Mouse (Mus musculus) adrenal gland (tissue): ENCODE results near the gene Tcf3.

Source experiments
- intact Hi-C: fragments of 180-260 bp; cut with DNase I; formaldehyde crosslinking; loops from one replicate; pipeline ENCODE4 v1.15.1; 2025

Tcf3 gene

DNA sequence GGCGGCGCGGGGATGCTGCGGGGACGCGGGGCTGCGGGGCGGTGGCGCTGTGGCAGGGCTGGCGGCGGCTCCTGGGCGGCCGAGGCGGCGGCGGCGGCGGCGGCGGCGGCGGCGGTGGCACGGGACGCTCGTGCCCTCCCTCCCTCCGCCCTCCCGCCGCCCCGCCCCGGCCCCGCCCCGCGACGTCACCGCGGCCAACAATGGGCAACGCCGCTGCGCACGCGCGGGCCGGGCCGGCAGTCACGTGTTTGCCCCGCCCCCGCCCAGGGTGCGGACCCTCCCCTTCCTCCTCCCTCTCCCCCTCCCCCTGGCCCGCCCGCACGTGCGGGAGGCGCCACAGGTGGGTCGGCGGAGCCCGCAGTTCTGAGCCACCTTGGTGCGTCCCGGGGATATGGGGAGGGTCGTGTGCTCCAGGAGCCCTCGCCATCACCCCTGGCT is 45.9 kb downstream of the Tcf3 start, which contains the start of gene Mex3d:
Mex3d (minus strand) TSS at position 138 of the 438 bp plus-strand sequence.
- intact Hi-C loops, result no loop called here

DNA sequence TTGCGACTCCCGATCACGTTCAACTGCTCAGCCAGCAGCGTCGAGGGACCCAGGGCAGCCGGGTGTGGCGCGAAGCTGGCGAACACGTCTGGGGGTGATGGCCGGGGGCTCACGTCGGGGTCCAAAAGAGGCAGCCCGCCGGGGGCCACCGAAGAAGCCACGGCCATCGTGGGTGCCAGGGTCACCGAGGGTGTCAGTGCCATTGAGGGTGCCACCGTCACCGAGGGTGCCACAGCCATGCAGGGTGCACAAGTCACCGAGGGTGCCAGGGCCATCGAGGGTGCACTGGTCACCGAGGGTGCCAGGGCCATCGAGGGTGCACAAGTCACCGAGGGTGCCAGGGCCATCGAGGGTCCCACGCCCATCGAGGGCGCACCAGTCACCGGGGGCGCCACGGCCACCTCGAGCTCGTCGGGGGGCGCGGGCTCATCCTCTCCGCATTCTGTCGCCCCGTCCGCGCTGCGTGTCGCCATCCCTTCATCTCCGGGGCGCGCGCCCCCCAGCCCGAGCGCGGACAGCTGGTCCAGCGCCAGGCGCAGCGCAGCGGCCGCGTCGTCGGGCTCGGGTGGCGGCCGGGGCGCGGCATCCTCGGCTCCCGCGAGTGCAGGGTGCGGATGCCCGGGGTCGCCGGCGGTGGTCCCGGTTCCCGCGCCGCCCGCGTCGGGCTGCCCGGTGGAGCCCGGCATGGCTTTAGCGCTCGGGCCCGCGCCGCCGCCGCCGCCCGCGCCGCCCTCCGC is 46.5 kb downstream of the Tcf3 start:
- intact Hi-C loops, result no loop called here

DNA sequence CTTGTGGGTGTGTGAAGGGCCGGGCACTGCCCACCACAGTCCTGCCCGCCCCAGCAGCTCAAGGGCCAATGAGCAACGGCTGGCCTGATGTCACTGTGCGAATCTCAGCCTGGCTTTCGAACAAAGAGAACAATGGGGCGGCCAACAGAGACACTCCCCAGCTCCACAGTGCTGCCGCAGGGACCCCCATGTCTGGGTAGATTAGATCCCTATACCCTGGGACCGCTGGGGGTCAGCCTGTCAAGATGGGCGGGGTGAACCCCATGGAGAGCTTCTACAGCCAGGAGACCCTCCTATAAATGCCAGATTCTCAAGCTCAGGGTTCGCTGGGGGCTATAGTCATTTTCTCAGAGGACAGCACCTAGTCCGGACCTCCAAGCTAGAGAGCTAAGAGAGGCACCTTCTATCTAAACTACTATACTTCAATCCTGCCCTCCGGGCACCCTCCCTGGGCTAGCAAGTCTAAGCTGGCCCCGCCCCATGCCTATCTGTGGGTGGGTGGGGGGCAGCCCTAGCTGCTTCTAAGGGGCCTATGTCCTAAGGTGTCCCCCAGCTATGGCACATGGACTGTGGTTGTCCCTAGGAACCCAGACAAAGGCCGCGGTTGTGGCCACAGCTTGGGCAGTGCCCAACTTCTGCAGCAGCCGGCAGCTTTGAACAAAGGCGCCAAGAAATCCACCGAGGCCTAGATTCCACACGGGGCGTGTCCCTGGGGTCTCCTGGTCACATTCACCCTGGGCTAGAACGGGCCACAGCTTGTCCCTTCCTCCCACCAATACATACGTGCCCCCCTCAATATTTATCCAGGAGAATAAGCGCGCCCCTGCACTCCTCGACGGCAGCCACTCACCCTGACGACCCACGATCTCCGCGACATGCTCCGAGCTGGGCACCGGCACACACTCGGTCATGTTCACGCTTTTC is 47.4 kb downstream of the Tcf3 start:
- intact Hi-C loops, result no loop called here

DNA sequence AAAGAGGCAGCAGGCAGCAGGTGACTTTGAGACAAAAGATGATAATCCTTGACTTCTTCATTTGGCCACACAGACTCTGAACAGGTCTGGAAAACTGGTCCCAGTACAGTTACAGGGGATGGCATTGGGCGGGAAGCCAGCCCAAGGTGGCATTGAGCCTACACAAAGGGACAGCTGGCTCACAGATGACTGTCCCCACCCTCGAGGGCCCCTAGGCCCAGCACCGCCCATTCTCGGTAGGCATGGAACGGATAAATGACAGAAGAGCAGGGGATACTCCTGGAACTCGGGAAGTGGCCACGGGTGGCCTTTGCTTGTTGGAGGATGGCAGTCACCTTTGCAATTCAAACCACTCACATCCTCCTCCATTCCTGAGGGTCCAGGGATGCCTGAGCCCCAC is 48.1 kb downstream of the Tcf3 start:
- intact Hi-C loops, result no loop called here

DNA sequence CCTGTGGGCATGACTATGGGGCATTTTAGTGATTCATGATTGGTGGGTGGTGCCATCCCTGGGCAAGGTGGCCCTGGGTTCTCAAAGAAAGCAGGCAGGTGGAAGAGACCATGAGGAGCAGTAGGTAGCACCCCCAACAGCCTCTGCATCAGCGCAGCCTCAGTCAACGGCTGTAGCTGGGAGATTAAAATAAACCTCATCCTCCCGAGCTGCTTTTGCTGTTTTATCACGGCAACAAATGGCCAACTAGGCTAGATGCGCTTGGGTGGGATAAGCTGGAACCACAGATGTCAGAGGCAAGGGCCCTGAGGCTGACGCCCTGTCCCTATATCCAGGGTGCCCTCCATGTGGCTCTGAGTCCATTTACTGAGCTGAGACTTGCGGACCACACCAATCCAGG is 48.7 kb downstream of the Tcf3 start:
- intact Hi-C loops, result no loop called here

DNA sequence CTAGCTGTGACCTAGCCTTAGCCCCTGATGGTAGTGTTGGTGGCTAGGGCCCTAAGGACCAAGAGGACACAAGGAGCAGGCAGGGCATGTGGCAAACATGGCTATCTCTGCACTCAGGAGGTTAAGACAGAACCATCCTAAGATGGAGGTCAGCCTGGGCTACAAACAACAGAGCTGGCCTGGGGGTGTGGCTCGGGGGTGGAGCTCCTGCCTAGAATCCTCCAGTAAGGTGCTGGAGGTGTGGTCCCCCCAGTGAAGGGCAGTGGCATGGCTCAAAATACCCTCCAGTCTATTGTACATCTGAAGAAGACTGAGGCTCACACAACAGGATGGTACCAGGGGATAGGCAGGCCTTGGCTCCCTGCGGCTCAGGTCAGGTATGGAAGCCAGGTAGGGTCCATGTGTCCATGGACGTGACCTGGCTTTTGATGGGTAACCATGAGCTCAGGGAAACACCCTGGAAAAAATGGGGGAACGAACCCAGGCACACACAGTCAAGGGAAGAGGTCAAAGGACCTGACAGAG is 49.3 kb downstream of the Tcf3 start:
- intact Hi-C loops, result no loop called here

DNA sequence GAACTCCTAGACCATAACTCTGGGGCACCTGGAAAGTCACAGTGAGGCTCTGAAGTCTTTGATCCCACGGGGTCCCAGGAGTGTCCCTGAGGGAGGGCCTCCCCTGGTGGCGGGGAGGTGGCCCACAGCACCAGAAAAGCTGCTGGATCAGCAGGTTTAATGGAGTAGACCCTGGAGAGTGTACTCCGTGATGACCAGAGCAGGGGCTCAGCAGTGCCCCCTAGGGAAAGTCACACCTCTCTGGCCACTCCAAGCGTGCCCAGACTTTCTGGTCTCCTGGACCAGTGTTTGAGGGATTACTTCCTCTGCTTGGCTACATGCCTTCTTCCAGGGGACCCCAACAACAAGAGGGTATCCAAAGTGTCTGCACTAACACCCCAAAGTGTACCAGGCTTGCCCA is 50.0 kb downstream of the Tcf3 start:
- intact Hi-C loops, result no loop called here

DNA sequence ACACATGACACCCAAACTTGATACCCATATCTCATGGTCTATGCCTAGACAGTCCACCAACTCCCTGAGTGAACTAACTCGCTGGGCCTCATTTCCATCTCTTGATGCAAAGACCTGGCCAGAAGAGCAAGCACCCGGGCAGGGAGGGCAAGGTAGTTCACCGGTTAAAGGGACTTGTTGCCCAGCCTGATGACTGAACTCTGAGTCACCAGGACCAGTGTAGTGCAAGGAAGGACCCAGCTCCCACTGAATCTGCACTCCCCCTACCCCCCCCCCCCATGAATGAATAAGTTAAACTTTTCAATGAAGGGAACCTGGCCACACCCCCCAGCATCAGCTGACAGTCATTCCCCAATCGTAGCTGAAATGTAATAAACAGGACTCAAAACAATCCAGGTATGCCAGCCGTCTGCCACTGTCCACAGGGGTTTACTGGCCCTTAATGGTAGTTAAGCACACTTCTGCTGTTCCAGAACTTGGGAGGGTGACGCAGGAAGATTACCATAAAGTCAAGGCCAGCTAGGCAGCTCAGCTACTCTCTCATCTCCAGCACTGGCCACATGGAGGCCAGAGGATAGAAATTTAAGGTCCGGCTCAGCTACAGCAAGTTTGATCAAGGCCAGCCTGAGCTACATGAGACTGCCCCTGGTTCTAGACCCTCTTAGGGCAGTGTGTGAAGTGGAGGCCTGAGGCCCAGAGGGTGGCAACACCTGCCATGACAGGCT is 50.6 kb downstream of the Tcf3 start:
- intact Hi-C loops, result no loop called here

DNA sequence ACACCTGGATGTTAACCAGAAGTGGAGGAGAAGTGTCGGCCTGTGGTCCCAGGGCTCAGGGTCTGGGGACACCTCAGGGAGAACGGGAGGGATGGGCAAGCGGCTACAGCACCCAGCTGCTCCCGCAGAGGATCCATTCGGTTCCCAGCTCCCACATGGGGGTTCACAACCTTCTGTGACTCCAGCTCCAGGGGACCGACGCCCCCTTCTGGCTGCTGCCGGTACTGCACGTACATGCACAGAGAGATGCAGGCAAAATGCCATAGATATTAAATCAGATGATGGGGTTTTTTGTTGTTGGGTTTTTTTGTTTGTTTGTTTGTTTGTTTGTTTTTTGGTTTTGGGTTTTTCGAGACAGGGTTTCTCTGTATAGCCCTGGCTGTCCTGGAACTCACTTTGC is 55.7 kb downstream of the Tcf3 start:
- intact Hi-C loops, result loop anchor here (5.0 kb wide), 3 partner anchors 55 to 180 kb away; partner anchors contain the start of gene Tcf3

DNA sequence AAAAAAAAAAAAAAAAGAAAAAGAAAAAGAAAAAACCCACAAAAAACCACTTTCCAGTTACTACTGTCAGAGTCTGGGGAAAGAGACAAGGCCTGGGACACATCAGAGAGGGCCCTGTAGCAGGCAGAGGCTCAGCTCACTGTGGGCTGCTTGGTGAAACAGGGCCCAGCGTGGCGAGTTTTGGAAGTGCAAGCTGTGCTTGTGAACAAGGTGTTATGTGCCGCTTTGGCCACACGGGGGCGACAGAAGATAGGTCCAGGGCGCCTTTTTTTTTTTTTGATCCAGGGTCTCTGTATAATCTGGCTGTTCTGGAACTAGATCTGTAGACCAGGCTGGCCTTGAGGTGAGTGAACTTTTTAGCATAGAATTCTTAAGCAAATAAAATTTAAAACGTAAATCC is 57.3 kb downstream of the Tcf3 start:
- intact Hi-C loops, result loop anchor here (5.0 kb wide), 3 partner anchors 56 to 181 kb away; partner anchors contain the start of gene Tcf3

DNA sequence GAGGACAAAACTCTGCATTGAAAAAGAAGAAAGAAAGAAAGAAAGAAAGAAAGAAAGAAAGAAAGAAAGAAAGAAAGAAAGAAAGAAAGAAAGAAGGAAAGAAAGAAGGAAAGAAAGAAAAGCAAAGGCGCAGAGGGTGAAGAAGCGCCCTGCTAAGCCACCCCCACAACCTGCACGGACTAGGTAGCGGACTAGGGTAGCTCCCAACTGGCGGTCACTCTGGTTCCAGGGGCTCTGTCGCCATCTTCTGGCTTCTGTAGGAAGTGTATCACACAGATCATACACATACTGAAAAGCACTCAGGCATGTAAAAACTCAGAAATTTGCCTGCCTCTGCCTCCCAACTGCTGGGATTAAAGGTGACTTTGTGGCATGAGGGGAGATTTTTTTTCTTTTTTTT is 59.4 kb downstream of the Tcf3 start:
- intact Hi-C loops, result loop anchor here (2.0 to 5.0 kb wide), 3 partner anchors 23 to 82 kb away; partner anchors contain the start of gene Rps15

DNA sequence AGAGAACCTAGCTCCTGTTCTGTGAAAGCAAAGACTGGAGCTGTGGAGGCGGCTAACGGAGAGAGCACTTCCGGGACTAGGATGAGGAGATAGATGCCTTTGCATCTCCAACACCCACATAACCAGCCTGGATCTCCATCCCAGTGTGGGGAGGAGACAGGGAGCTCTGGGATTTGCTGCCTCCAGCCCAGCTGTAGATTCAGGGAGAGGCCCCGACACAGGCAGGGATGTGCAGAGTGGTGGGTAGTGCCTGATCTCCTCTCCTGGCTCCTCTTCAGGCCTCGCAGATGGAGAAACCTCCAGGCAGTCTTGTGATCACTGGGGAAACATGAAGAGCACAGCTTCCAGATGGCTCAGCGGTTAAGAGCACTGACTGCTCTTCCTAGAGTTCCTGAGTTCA is 60.7 kb downstream of the Tcf3 start:
- intact Hi-C loops, result loop anchor here (5.0 kb wide), 2 partner anchors 35 to 80 kb away; partner anchors contain the start of gene Rps15

DNA sequence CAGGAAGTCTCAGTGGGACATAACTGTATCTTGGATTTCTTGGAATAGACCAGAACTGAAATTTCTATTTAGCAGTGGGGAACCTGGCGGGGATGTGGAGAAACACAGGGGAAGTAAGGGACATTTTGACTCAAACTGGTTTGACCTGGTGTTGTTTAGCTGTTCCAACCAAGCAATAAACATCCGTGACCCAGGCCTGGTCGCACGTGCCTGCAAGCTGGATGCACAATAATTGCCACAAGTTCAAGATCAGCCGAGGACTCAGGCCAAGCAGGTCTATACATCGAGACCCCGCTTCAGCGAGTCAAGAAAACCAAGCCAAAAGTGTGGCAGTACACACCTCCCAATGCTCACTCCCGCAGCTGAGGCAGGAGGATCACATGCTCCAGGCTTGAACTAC is 61.5 kb downstream of the Tcf3 start:
- intact Hi-C loops, result loop anchor here (5.0 kb wide), 2 partner anchors 35 to 80 kb away; partner anchors contain the start of gene Rps15

DNA sequence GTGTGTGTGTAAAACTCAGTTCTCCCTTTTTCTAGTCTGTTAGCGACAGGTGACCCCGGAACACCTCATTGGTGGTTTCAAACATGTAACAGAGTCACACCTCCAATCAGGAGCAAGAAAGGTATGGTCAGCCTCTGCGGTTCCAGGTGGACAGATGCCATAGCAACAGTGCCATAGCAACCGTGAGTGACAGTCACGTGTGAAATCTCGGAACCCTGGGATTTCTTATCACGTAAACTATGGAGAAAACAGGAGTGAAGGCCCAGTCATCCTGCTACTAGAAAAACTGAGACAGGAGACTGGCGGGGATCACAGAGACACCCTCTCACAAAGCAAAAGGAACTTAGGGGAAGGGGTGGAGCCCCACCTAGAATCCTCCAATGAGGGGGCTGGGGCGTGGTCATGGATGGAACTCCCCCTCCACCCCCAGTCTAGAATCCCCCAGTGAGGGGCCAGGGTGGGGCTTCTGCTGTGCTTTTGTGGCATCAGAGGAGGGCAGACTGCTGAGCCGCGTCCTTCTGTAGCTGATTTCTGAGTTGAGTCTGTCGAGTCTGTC is 62.0 kb downstream of the Tcf3 start:
- intact Hi-C loops, result loop anchor here (5.0 kb wide), 2 partner anchors 34 to 79 kb away; partner anchors contain the start of gene Rps15

DNA sequence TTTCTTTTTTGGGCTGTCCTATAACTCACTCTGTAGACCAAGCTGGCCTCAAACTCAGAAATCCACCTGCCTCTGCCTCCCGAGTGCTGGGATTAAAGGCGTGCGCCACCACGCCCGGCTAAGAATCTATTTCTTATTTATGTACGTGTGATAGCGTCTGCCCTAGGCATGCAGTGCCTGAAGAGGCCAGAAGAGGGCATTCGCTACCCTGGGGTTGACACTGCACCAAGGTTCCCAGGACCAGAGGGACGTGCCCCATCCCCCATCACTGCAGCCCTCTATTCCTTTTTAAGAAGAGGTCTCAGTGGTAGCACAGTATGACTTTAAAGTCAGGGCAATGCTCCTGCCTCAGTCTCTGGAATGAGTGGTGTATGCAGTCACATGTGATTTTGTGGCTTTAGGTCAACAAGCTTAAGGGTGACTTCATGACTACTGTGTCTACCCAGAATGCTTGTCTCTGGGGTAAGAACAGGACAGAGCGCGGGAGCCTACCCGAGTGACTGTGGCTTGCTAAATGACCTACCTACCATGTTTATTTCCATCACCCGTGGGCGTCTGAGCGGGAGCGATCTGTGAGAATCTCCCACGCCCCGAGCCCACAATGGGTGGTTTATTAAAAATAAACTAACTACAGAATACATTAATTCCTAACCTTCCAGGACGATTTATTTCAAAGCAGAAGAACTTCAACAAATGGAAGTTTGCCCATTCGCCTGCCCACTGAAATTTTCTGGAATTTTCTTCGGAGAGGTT is 63.3 kb downstream of the Tcf3 start:
- intact Hi-C loops, result loop anchor here (5.0 kb wide), 2 partner anchors 33 to 78 kb away; partner anchors contain the start of gene Rps15

DNA sequence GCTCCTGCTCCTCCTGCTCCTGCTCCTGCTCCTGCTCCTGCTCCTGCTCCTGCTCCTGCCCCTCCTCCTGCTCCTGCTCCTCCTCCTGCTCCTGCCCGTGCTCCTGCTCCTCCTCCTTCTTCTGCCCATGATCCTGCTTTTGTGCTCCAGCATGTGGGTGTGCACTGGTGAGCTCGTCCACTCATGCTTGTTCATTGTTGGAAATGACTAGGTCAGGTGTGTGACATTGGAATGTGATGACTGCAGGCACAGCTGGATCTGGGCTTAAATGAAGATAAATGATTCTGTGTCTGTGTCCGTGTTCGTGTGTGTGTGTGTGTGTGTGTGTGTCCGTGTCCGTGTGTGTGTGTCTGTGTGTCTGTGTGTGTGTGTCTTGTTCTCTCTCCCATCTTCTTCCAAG is 65.1 kb downstream of the Tcf3 start:
- intact Hi-C loops, result no loop called here

DNA sequence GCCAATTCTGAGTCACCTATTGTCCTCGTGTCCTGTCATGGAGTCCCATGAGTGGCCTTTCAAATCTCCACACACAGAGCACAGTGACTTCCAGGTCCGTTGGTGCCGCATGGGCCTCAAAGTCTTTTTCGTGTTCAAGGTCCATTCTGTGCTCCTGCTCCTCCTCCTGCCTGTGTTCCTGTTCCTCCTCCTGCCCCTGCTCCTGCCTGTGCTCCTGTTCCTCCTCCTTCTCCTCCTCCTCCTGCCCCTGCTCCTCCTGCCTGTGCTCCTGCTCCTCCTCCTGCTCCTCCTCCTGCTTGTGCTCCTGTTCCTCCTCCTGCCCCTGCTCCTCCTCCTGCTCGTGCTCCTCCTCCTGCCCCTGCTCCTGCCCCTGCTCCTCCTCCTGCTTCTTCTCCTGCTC is 65.5 kb downstream of the Tcf3 start:
- intact Hi-C loops, result no loop called here

DNA sequence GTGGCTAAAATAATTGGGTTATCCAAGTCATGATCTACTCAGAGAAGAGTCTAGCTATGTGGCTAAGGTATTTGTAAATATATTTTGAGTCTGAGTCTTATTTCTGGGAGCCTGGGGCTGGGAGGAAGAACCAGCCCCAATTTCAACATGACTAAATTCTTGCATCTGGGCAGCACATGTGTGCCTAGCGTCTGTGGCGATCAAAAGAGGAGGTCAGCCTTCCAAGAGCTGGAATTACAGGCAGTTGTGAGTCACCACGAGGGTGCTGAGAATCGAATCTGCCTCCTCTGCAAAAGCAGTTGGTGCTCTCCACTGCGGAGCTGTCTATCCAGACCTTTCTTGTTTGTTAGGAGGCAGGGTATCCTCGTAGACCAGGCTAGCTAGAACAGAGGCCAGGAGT is 67.7 kb downstream of the Tcf3 start:
- intact Hi-C loops, result no loop called here

DNA sequence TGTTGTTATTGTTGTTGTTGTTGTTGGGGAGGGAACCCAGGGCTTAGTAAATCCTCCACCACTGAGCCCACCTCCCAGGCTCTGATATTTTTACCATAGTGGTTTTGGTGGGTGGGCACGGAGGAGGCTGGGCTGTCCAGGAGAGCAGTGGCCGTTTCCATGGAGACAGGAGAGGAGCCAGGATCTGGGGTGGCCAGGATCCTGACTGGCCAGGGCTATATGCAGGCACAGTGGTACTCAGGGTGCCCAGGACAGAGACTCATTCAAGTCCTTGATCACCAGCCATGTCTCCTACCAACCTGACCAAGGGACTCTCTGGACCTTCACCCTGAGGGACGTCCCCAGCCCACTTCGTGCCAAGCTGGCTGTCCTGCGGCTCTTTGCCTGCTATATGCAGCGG is 69.7 kb downstream of the Tcf3 start:
- intact Hi-C loops, result no loop called here
